ENCODE assay signal across 1 mouse cellular context in the genomic region with DNA sequence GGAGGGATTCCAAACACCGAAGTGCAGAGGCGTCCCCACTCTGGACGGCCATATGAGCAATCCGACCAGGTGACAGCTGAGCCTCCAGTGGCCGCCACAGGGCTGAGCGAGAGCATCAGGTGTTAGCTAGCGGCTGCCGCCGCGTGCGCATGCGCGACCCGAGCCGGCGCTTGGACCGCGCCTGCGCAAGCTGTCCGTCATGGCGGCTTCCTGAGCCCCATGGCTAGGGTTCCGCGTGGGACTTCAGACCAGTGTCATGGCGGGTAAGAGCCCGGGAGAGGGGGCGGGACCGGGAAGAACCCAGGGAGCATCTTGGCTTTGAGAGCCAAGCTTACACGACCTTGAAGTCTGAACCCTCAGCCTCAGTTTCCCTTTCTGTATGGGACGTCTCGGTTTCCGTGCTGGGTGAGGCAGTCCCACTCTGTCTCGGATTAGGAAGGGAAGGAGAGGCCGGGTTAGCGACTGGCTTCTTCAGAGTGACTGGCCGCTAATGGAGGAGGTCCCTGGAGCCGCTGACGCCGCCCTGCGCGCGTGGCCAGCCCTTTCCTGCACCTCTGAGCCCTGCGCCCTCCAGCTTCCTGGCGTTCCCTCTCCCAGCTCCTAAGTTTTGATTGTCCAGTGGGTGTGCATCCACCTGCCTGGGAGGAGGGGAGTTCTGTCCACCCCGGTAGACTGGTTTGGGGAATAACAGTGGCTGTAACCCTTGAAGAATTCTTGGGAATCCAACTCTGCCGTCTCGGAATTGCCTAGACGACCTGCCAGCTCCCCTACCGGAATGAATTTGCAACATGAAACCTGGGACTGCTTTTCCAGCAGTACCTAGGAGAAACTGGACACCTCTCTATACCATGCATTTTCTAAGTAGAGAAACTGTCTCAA.
TF ChIP-seq lines count a peak whose summit lies in the region.

A gene (plus strand): TSS at position 186 of the 879 bp plus-strand sequence.

TF ChIP-seq in CH12.LX, 34 proteins besides CTCF, POLR2A, EP300 and RAD21 (continued from another document):
- peak; percentile 63; the same call in 1 of the 2 replicates for TF ChIP-seq E2F4 (IDR thresholded peaks at IDR 0.05; ENCODE audit: insufficient replicate concordance, low read depth, low read length)
- no peak for TF ChIP-seq SMC3 (IDR thresholded peaks at IDR 0.05; ENCODE audit: low read depth, low read length)
- peak; percentile 56; the same call in 1 of the 2 replicates for TF ChIP-seq RCOR1 (conservative IDR thresholded peaks at IDR 0.05; ENCODE audit: low read depth, low read length)
- peak; percentile 95 for TF ChIP-seq MAX (IDR thresholded peaks at IDR 0.05; ENCODE audit: low read length)
- peak; percentile 95 for TF ChIP-seq TCF12 (IDR thresholded peaks at IDR 0.05; ENCODE audit: low read depth, low read length)
- peak; percentile 56 for TF ChIP-seq BHLHE40 (IDR thresholded peaks at IDR 0.05; ENCODE audit: low read depth, low read length)
- no peak for TF ChIP-seq CHD2 (IDR thresholded peaks at IDR 0.05; ENCODE audit: low read length)
- TF ChIP-seq MAZ (IDR thresholded peaks at IDR 0.05; ENCODE audit: low read depth, low read length) = 0 out of 2 replicates have a peak, but pooled peaks have one; percentile 47
- no peak for TF ChIP-seq ZNF384 (IDR thresholded peaks at IDR 0.05; ENCODE audit: low read depth, low read length)
- TF ChIP-seq ZKSCAN1 (IDR thresholded peaks at IDR 0.05; ENCODE audit: borderline replicate concordance, low read depth, low read length) = no peak
- TF ChIP-seq CHD1 (IDR thresholded peaks at IDR 0.05; ENCODE audit: low read depth, low read length) = 0 out of 2 replicates have a peak, but pooled peaks have one; percentile 44
- TF ChIP-seq USF2 (conservative IDR thresholded peaks at IDR 0.05; ENCODE audit: low read depth, low read length) = 0 out of 2 replicates have a peak, but pooled peaks have one; percentile 20
- no peak for TF ChIP-seq MAFK (IDR thresholded peaks at IDR 0.05; ENCODE audit: insufficient replicate concordance, low read length)
- peak; percentile 72; the same call in 1 of the 2 replicates for TF ChIP-seq POLR2AphosphoS2 (IDR thresholded peaks at IDR 0.05; ENCODE audit: low read depth, low read length)
- TF ChIP-seq ZC3H11A (IDR thresholded peaks at IDR 0.05; ENCODE audit: low read depth, low read length) = no peak
- TF ChIP-seq TBP (conservative IDR thresholded peaks at IDR 0.05; ENCODE audit: low read depth, low read length) = peak; percentile 73
- no peak for TF ChIP-seq GABPA (IDR thresholded peaks at IDR 0.05; ENCODE audit: insufficient replicate concordance, low read depth, low read length)
- peak; percentile 99 for TF ChIP-seq NRF1 (IDR thresholded peaks at IDR 0.05; ENCODE audit: low read depth, low read length)
- no peak for TF ChIP-seq PAX5 (IDR thresholded peaks at IDR 0.05; ENCODE audit: low read length)
- peak; percentile 93 for TF ChIP-seq MXI1 (IDR thresholded peaks at IDR 0.05; ENCODE audit: low read depth, low read length)
- TF ChIP-seq USF1 (IDR thresholded peaks at IDR 0.05; ENCODE audit: low read depth, low read length) = peak; percentile 45
- TF ChIP-seq MYC (IDR thresholded peaks at IDR 0.05; ENCODE audit: low read depth, low read length) = peak; percentile 95; the same call in 1 of the 2 replicates
- TF ChIP-seq ETS1 (conservative IDR thresholded peaks at IDR 0.05; ENCODE audit: low read depth, low read length) = peak; percentile 73
- TF ChIP-seq JUN (IDR thresholded peaks at IDR 0.05; ENCODE audit: insufficient read depth, low read depth, low read length) = no peak
